Mouse (Mus musculus): ENCODE data around the gene Gm20695.

The Gm20695 gene

GRCm38 (mm10) chr16:3895173-3895792, 10.8 kb downstream of the Gm20695 start:
- in situ Hi-C loops (cut with MboI; ENCODE audit: low sequenced_read_pairs), result no loop called here

- in situ Hi-C loops (cut with MboI; ENCODE audit: low sequenced_read_pairs), result no loop called here
Observed at GRCm38 (mm10) chr16:3896046-3896445, 11.6 kb downstream of the Gm20695 start.

- in situ Hi-C loops (cut with MboI; ENCODE audit: low sequenced_read_pairs), result no loop called here
Observed at GRCm38 (mm10) chr16:3896553-3896952, 12.1 kb downstream of the Gm20695 start.

- in situ Hi-C loops (cut with MboI; ENCODE audit: low sequenced_read_pairs), result no loop called here
Observed at GRCm38 (mm10) chr16:3907471-3907870, 23.0 kb downstream of the Gm20695 start.

GRCm38 (mm10) chr16:3908537-3909111, 24.2 kb downstream of the Gm20695 start, which contains the start of the genes 1700037C18Rik and Cluap1:
TSS of gene 1700037C18Rik (minus strand) at chr16:3908689.
TSS of gene Cluap1 (plus strand) at chr16:3908801.
- in situ Hi-C loops (cut with MboI; ENCODE audit: low sequenced_read_pairs), result no loop called here

GRCm38 (mm10) chr16:3909118-3909517, 24.7 kb downstream of the Gm20695 start:
- in situ Hi-C loops (cut with MboI; ENCODE audit: low sequenced_read_pairs), result no loop called here

- in situ Hi-C loops (cut with MboI; ENCODE audit: low sequenced_read_pairs), result no loop called here
Observed at GRCm38 (mm10) chr16:3920756-3921155, 36.3 kb downstream of the Gm20695 start.

- in situ Hi-C loops (cut with MboI; ENCODE audit: low sequenced_read_pairs), result no loop called here
Observed at GRCm38 (mm10) chr16:3923515-3923914, 39.1 kb downstream of the Gm20695 start.

GRCm38 (mm10) chr16:3923966-3924365, 39.5 kb downstream of the Gm20695 start:
- in situ Hi-C loops (cut with MboI; ENCODE audit: low sequenced_read_pairs), result no loop called here

- in situ Hi-C loops (cut with MboI; ENCODE audit: low sequenced_read_pairs), result no loop called here
Observed at GRCm38 (mm10) chr16:3928582-3928981, 44.1 kb downstream of the Gm20695 start.

GRCm38 (mm10) chr16:3929151-3929550, 44.7 kb downstream of the Gm20695 start:
- in situ Hi-C loops (cut with MboI; ENCODE audit: low sequenced_read_pairs), result no loop called here

- in situ Hi-C loops (cut with MboI; ENCODE audit: low sequenced_read_pairs), result no loop called here
Observed at GRCm38 (mm10) chr16:3933536-3933935, 49.1 kb downstream of the Gm20695 start.

GRCm38 (mm10) chr16:3934091-3934490, 49.6 kb downstream of the Gm20695 start:
- in situ Hi-C loops (cut with MboI; ENCODE audit: low sequenced_read_pairs), result no loop called here

GRCm38 (mm10) chr16:3934701-3935100, 50.3 kb downstream of the Gm20695 start:
- in situ Hi-C loops (cut with MboI; ENCODE audit: low sequenced_read_pairs), result no loop called here

- in situ Hi-C loops (cut with MboI; ENCODE audit: low sequenced_read_pairs), result no loop called here
Observed at GRCm38 (mm10) chr16:3951141-3951540, 66.7 kb downstream of the Gm20695 start.

- in situ Hi-C loops (cut with MboI; ENCODE audit: low sequenced_read_pairs), result no loop called here
Observed at GRCm38 (mm10) chr16:3956369-3956768, 71.9 kb downstream of the Gm20695 start.

- in situ Hi-C loops (cut with MboI; ENCODE audit: low sequenced_read_pairs), result no loop called here
Observed at GRCm38 (mm10) chr16:3959261-3959660, 74.8 kb downstream of the Gm20695 start.

GRCm38 (mm10) chr16:3964990-3965389, 80.5 kb downstream of the Gm20695 start:
- in situ Hi-C loops (cut with MboI; ENCODE audit: low sequenced_read_pairs), result no loop called here

GRCm38 (mm10) chr16:3965534-3965933, 81.1 kb downstream of the Gm20695 start:
- in situ Hi-C loops (cut with MboI; ENCODE audit: low sequenced_read_pairs), result no loop called here

Measured in CH12F3 (cell line).